Mouse (Mus musculus): ENCODE results near the gene Tulp4.

GRCm38 (mm10) chr17:6131083-6131482 lies 24.8 kb downstream of the Tulp4 start:
- TF ChIP-seq CTCF (IDR thresholded peaks at IDR 0.05; ENCODE audit: low read depth) = no peak
- no peak for TF ChIP-seq EP300 (optimal IDR thresholded peaks at IDR 0.05)

All from stomach, postnatal 0 days (tissue).